Mouse (Mus musculus): ENCODE measurements at regions not wholly inside any gene's neighbourhood (a gene's known extent, or its start where the extent isn't known, plus 50 kb on each side); places are given as distances from the start of the nearest gene placed in this dataset.

DNA sequence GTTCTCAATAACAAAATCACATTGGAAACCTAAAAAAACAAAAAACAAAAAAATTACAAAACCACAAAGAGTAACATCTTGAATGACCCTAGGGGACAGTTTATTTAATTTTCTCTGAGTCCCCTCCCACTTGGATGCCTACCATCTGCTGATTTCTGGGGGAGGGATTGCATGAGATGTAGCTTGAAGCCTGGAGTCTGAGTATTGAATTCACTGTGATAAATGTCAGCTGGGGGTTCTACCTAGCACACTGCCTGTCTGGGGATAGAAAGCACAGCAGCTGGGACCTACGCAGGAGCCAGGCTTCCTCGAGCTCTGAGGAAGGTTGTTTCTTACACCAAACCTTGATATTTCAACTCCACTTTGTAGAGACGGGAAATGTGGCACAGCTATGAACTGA, 224.4 kb downstream of the Icos start:
- TF ChIP-seq CTCF (IDR thresholded peaks at IDR 0.05; ENCODE audit: low read depth, low read length) (no peak), POLR2A (IDR thresholded peaks at IDR 0.05; ENCODE audit: extremely low read depth, insufficient read depth, low read length) (no peak)

Measured in liver, adult 2 months (tissue).